Mouse (Mus musculus) liver, adult 2 months (tissue): ENCODE measurements around the gene Pgf. TPM values are rescaled to one million over a fixed set of nuclear protein-coding genes. Genes with fewer than 3 reads are reported as not detected.
A peak's percentile ranks its signal among the peaks of the same experiment; 100 is the strongest.

Experiments
- DNase-seq: peaks from one replicate; pipeline ENCODE4 v3.0.0-alpha.2; 2011; ENCODE audit warnings: low read depth, low spot score; ENCODE audit errors: extremely low read depth
- H3K27ac ChIP-seq: fragments of 200-500 bp; replicated peaks from 2 replicates; pipeline ENCODE4 v1.5.1; 2012; ENCODE audit warnings: low read depth, mild to moderate bottlenecking, control low read depth, inconsistent platforms, low read length; ENCODE audit not compliant: insufficient read depth
- H3K27me3 ChIP-seq: fragments of 200-500 bp; 2 replicates; pipeline ENCODE4 v1.6.1; 2012; ENCODE audit warnings: mild to moderate bottlenecking, moderate library complexity, low read length, inconsistent platforms; ENCODE audit not compliant: control insufficient read depth, insufficient read depth
- H3K36me3 ChIP-seq: fragments of 200-500 bp; 2 replicates; pipeline ENCODE4 v1.6.1; 2012; ENCODE audit warnings: low read length, inconsistent platforms; ENCODE audit not compliant: control insufficient read depth, insufficient read depth
- H3K4me1 ChIP-seq: fragments of 200-500 bp; 2 replicates; pipeline ENCODE4 v1.6.1; 2011; ENCODE audit warnings: low read length; ENCODE audit not compliant: control insufficient read depth, insufficient read depth
- H3K4me3 ChIP-seq: fragments of 200-500 bp; 2 replicates; pipeline ENCODE4 v1.5.1; 2011; ENCODE audit warnings: low read depth, mild to moderate bottlenecking, control low read depth, low read length, moderate library complexity; ENCODE audit not compliant: insufficient read depth
- H3K79me2 ChIP-seq: fragments of 200-500 bp; 2 replicates; pipeline ENCODE4 v1.6.1; 2012; ENCODE audit warnings: inconsistent platforms, mild to moderate bottlenecking, low read length, moderate library complexity; ENCODE audit not compliant: control insufficient read depth, insufficient read depth
- H3K9ac ChIP-seq: fragments of 200-500 bp; 2 replicates; pipeline ENCODE4 v1.6.1; 2012; ENCODE audit warnings: low read depth, mild to moderate bottlenecking, control low read depth, inconsistent platforms, low read length
- CTCF ChIP-seq: fragments of 200-500 bp; IDR thresholded peaks from 2 replicates; pipeline ENCODE4 v1.5.1; 2011; ENCODE audit warnings: low read depth, low read length, control low read depth
- POLR2A ChIP-seq: fragments of 200-500 bp; IDR thresholded peaks from 2 replicates; pipeline ENCODE4 v1.6.1; 2011; ENCODE audit warnings: low read length, control low read depth; ENCODE audit not compliant: insufficient read depth; ENCODE audit errors: extremely low read depth
- WGBS: fragments of 180-500 bp; shearing (Covaris S2); methylation state at CpG from one replicate; pipeline ENCODE4 v1.1.7; 2018; 5-methylcytosine and 5-hydroxymethylcytosine counted together
- polyA plus RNA-seq: library from polyadenylated mRNA; depleted of rRNA; stranded (reverse); fragments of >200 nt; gene quantifications from 2 replicates; pipeline ENCODE4 v1.2.3, GENCODE M21; 2012
- total RNA-seq: library from RNA; depleted of rRNA; stranded (reverse); fragments of >200 nt; gene quantifications from 2 replicates; pipeline ENCODE4 v1.2.3, GENCODE M21; 2014

Gene Pgf
- total and polyA plus RNA-seq, 2 experiments: not detected

DNA sequence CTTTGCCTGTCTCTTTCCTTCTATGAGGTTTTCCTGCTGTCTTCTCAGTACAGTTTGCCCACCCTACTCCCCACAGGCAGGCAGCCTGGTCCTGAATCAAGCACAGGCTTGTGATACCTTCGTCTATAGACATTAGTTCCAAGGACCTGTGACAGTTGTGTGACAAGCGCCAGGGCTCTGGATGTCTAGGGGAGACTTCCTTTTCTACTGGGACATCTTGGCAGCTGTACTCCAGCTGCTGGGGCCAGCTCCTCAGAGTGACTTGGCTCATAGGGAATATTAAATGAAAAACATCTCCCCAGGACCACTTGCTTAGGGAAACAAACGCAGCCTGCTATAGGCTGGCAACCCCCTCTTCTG is 6.7 kb downstream of the Pgf start:
- WGBS: 83% methylated on average over 3 of the region's 3 CpGs
- H3K27me3 ChIP-seq: no peaks in the 10 kb centered on the region
- peaks cover 2% of the 10 kb centered on the region; the same call in 1 of the 2 replicates for H3K4me1 ChIP-seq
- no peak for DNase-seq
- no peak overlapping the region for H3K27ac ChIP-seq
- no peak overlapping the region for H3K9ac ChIP-seq
- TF ChIP-seq POLR2A (no peak), CTCF (no peak)
- no peak overlapping the region for H3K4me3 ChIP-seq
- no peaks in the 10 kb centered on the region for H3K36me3 ChIP-seq
- H3K79me2 ChIP-seq: no peaks in the 10 kb centered on the region

DNA sequence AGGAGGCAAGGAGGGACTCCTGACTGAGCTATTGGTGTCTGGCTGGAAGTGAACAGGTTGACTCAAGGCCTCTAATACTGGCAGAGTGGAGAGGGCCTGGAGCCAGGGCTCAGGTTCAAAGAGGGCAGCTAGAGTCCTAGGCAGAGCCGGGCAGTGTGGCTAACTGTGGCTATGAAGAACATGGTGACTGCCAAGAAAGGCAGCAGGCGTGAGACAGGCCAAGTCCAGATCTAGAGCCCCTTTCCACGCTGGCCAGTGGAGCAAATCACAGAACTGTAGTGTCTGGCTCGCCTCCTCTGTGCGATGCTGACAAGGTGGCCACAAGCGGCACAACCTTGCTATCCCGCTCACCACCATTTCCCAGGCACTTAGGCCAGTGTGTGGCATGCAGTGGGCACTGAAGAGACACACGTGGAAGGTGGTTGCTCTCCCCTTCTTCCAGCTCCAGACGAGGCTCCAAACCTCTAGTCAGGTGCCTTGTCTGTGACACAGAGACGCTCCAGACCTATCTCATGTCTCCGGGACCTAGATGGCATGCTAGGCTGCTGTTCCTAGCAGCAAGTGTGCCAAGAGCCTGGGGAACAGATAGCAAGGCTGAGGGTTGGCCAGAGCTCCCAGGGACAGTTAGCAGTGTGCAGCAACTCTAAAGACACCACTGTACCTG is 7.2 kb downstream of the Pgf start:
- TF ChIP-seq POLR2A (no peak), CTCF (no peak)
- Histone ChIP-seq H3K4me3 (no peak overlapping the region), H3K9ac (no peak overlapping the region), H3K27me3 (no peaks in the 10 kb centered on the region), H3K27ac (no peak overlapping the region), H3K79me2 (no peaks in the 10 kb centered on the region), H3K4me1 (peaks cover 2% of the 10 kb centered on the region; the same call in 1 of the 2 replicates), H3K36me3 (no peaks in the 10 kb centered on the region)
- DNase-seq: peak; percentile 85
- WGBS: 78% methylated on average over 11 of the region's 11 CpGs

- H3K4me3 ChIP-seq: no peak overlapping the region
- DNase-seq: no peak
- H3K36me3 ChIP-seq: no peaks in the 10 kb centered on the region
- 77% methylated on average over 3 of the region's 3 CpGs for WGBS
- no peaks in the 10 kb centered on the region for H3K79me2 ChIP-seq
- peaks cover 2% of the 10 kb centered on the region; the same call in 1 of the 2 replicates for H3K4me1 ChIP-seq
- H3K27ac ChIP-seq: no peak overlapping the region
- TF ChIP-seq POLR2A (no peak), CTCF (no peak)
- no peaks in the 10 kb centered on the region for H3K27me3 ChIP-seq
- no peak overlapping the region for H3K9ac ChIP-seq
These were observed 7.7 kb downstream of the Pgf start for GRCm38 (mm10) chr12:85169877-85170276.

DNA sequence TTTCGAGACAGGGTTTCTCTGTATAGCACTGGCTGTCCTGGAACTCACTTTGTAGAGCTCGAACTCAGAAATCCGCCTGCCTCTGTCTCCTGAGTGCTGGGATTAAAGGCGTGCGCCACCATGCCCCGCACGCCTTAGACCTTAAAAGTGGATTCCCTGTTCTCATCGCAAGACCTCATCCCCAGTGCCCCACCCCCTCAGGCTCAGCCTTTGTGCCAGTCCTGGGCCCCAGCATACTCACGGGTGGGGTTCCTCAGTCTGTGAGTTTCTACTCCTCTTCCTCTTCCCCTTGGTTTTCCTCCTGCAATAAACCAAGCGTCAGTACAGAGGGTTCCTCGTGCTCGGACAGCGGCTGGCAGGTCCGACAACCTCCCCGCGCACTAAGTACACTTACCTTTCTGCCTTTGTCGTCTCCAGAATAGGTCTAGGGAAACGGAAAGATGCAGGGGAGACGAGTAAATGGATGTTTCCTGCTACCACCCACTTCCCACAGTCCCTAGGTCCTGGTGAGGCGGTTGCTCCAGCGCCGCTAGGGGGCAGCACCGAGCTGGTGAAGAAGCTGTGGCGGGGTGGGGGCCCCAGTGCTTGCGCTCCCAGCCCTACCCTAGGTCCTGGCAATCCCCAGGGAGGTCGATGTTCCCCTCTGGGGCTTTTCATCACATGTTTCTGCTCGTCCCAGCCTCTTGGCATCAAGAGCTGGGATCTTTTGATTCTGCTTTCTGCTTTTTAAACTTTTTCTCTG is 8.3 kb downstream of the Pgf start:
- 25% methylated on average over 27 of the region's 27 CpGs for WGBS
- Histone ChIP-seq H3K4me1 (peaks cover 2% of the 10 kb centered on the region; the same call in 1 of the 2 replicates), H3K27ac (no peak overlapping the region), H3K36me3 (no peaks in the 10 kb centered on the region), H3K27me3 (no peaks in the 10 kb centered on the region), H3K79me2 (no peaks in the 10 kb centered on the region), H3K4me3 (no peak overlapping the region), H3K9ac (no peak overlapping the region)
- DNase-seq: peak; percentile 20
- TF ChIP-seq POLR2A: no peak
- TF ChIP-seq CTCF: peak; percentile 90

DNA sequence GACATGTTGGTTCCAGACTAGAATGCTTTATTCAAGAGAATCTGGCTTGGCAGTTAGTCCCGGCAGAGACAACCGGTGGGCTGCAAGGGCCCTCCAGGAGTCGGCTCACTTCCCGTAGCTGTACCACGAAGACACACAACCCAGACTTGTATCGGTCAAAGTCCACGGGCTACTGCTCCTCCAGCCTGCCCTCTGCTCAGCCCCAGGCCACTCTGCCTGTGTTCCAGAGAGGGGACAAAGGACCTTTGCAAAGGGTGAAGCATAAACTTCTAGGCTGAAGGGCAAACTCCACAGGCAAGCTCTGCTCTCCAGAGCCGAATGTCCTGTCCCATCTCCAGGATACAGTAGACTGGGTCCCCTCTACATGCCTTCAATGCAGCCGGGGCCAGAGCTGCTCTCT is 11.0 kb downstream of the Pgf start:
- Histone ChIP-seq H3K27ac (no peak overlapping the region), H3K9ac (no peak overlapping the region), H3K79me2 (no peaks in the 10 kb centered on the region), H3K27me3 (no peaks in the 10 kb centered on the region), H3K4me1 (peaks cover 2% of the 10 kb centered on the region; the same call in 1 of the 2 replicates), H3K4me3 (no peak overlapping the region), H3K36me3 (no peaks in the 10 kb centered on the region)
- no peak for DNase-seq
- 77% methylated on average over 9 of the region's 9 CpGs for WGBS
- no peak for TF ChIP-seq CTCF
- no peak for TF ChIP-seq POLR2A

GRCm38 (mm10) chr12:85164996-85165395 is 12.6 kb downstream of the Pgf start:
- Histone ChIP-seq H3K9ac (no peak overlapping the region), H3K36me3 (no peaks in the 10 kb centered on the region), H3K27me3 (no peaks in the 10 kb centered on the region), H3K4me3 (no peak overlapping the region), H3K79me2 (no peaks in the 10 kb centered on the region), H3K4me1 (peaks cover under 1% of the 10 kb centered on the region; the same call in 1 of the 2 replicates), H3K27ac (no peak overlapping the region)
- DNase-seq: no peak
- TF ChIP-seq CTCF: no peak
- TF ChIP-seq POLR2A: no peak
- 96% methylated on average over 5 of the region's 5 CpGs for WGBS
